Mouse (Mus musculus) thymus, postnatal 14 days (tissue): ENCODE data around the gene Rhpn2.

Experiments
- DNase-seq: peaks from one replicate; pipeline ENCODE4 v3.0.0; 2021

The Rhpn2 gene

GRCm38 (mm10) chr7:35395734-35396456 is 61.9 kb downstream of the Rhpn2 start:
- DNase-seq = peak; percentile 27

GRCm38 (mm10) chr7:35396542-35397168 is 62.7 kb downstream of the Rhpn2 start, which contains the start of the genes Faap24 and Cep89:
Gene Faap24 (minus strand): TSS chr7:35396836.
Gene Cep89 (plus strand): TSS chr7:35397035.
- peak; percentile 93 for DNase-seq

GRCm38 (mm10) chr7:35401169-35401568 is 67.2 kb downstream of the Rhpn2 start:
- DNase-seq = no peak

GRCm38 (mm10) chr7:35415226-35415625 is 81.3 kb downstream of the Rhpn2 start:
- DNase-seq = peak; percentile 84

- DNase-seq = peak; percentile 33
Observed at GRCm38 (mm10) chr7:35415801-35416653, 82.1 kb downstream of the Rhpn2 start.

GRCm38 (mm10) chr7:35416654-35416948 is 82.6 kb downstream of the Rhpn2 start:
- DNase-seq = peak; percentile 29

- no peak for DNase-seq
Observed at GRCm38 (mm10) chr7:35423071-35423470, 89.1 kb downstream of the Rhpn2 start.

GRCm38 (mm10) chr7:35428146-35428545 is 94.2 kb downstream of the Rhpn2 start:
- DNase-seq = no peak

- no peak for DNase-seq
Observed at GRCm38 (mm10) chr7:35435266-35435665, 101.3 kb downstream of the Rhpn2 start.
